Mouse (Mus musculus) heart, postnatal 0 days (tissue): ENCODE measurements around the gene Dnajc6. TPM values are rescaled to one million over a fixed set of nuclear protein-coding genes. Genes with fewer than 3 reads are reported as not detected.

ENCODE experiments used
- ATAC-seq: fragments of 200-750 bp; cut with Nextera tagmentation; 2 replicates; pipeline ENCODE4 v1.8.0; 2017; ENCODE audit warnings: low read depth, moderate number of reproducible peaks, moderate library complexity; ENCODE audit not compliant: insufficient read depth
- DNase-seq: peaks from one replicate; pipeline ENCODE4 v3.0.0-alpha.2; 2016; ENCODE audit warnings: low spot score
- H3K27ac ChIP-seq: fragments of 300-500 bp; sonication (generic); 2 replicates; pipeline ENCODE4 v1.5.1; 2014; ENCODE audit warnings: low read depth, mild to moderate bottlenecking
- H3K27me3 ChIP-seq: fragments of 300-500 bp; sonication (generic); 2 replicates; pipeline ENCODE4 v1.6.1; 2014; ENCODE audit warnings: low read length, mixed read lengths; ENCODE audit not compliant: control insufficient read depth, insufficient read depth
- H3K36me3 ChIP-seq: fragments of 300-500 bp; sonication (generic); replicated peaks from 2 replicates; pipeline ENCODE4 v1.6.1; 2014; ENCODE audit warnings: low read length, mixed read lengths; ENCODE audit not compliant: control insufficient read depth, insufficient read depth
- H3K4me1 ChIP-seq: fragments of 300-500 bp; sonication (generic); 2 replicates; pipeline ENCODE4 v1.6.1; 2014; ENCODE audit warnings: antibody characterized with exemption; ENCODE audit not compliant: control insufficient read depth, insufficient read depth
- H3K4me2 ChIP-seq: fragments of 300-500 bp; sonication (generic); 2 replicates; pipeline ENCODE4 v1.6.1; 2014; ENCODE audit warnings: low read depth, mild to moderate bottlenecking, low read length, moderate library complexity
- H3K4me3 ChIP-seq: fragments of 300-500 bp; sonication (generic); 2 replicates; pipeline ENCODE4 v1.5.1; 2014; ENCODE audit warnings: low read depth, low read length
- H3K9ac ChIP-seq: fragments of 300-500 bp; sonication (generic); replicated peaks from 2 replicates; pipeline ENCODE4 v1.6.1; 2014; ENCODE audit warnings: low read depth, low read length, mixed read lengths
- H3K9me3 ChIP-seq: fragments of 300-500 bp; sonication (generic); replicated peaks from 2 replicates; pipeline ENCODE4 v1.6.1; 2016; ENCODE audit warnings: low read length; ENCODE audit not compliant: control insufficient read depth
- CTCF ChIP-seq: IDR thresholded peaks from 2 replicates; pipeline ENCODE4 v1.5.1; 2016; ENCODE audit warnings: antibody characterized with exemption, control low read depth, low read depth
- EP300 ChIP-seq: IDR thresholded peaks from 2 replicates; pipeline ENCODE4 v1.6.1; 2016; ENCODE audit warnings: antibody characterized with exemption, low read depth
- WGBS: fragments of 180-500 bp; shearing (Covaris S2); extraction: QIAGEN DNeasy Blood & Tissue Kit; methylation state at CpG from one replicate; pipeline ENCODE4 v1.1.7; 2014; 5-methylcytosine and 5-hydroxymethylcytosine counted together
- polyA plus RNA-seq: library from polyadenylated mRNA; unstranded; fragments of >200 nt; fragmentation: Nextera tagmentation; extraction: Ambion mirVana; gene quantifications from 2 replicates; pipeline ENCODE4 v1.2.1, GENCODE M21; 2015
- total RNA-seq: library from RNA; depleted of rRNA; stranded (reverse); fragments of >200 nt; gene quantifications from 2 replicates; pipeline ENCODE4 v1.2.3, GENCODE M21; 2014; ENCODE audit warnings: low replicate concordance

Dnajc6 gene
- total and polyA plus RNA-seq, 2 experiments from 2014 or later, result 0.08 to 1.2 TPM

DNA sequence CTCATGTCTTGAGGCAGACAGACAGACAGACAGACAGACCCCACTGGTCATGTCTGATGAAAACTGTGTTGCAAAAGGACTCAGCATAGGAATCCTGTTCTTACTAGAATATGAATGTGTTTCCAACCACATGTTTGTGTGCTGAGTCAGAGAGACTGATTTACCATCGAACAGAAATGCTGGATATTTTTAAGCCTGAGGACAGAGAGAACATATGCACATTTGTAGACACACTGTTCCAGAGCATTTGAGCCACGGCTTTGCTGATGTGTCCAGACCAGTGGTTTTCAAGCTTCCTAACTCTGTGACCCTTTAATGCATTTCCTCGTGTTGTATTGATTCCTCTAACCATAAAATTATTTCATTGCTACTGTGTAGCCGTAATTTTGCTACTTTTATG is 146.8 kb downstream of the Dnajc6 start:
- Histone ChIP-seq H3K27me3 (no peaks in the 10 kb centered on the region), H3K9ac (no peak overlapping the region), H3K4me1 (no peaks in the 10 kb centered on the region), H3K36me3 (no peaks in the 10 kb centered on the region), H3K4me3 (no peak overlapping the region), H3K27ac (no peak overlapping the region), H3K4me2 (no peak overlapping the region), H3K9me3 (no peaks in the 10 kb centered on the region)
- DNase-seq (no peak), ATAC-seq (no peak)
- TF ChIP-seq CTCF (no peak), EP300 (no peak)
- WGBS, result 53% methylated on average over 4 of the region's 4 CpGs

DNA sequence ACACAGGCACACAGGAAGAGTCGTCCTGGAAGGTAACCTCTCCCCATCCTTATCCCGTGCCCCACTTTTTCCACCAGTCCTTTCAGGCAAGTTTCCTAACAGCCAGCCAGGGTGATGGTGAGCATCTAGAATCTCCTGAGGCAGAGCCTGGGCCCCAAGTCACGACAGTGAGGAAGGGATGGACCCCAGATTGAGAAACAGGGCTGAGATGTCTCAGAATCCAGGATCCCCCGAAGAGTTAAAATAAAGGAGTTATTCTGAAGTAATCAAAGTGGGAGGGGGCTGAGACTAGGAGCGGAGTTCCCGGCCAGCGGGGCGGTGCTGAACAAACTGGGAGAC is 150.4 kb downstream of the Dnajc6 start:
- no peaks in the 10 kb centered on the region for H3K27me3 ChIP-seq
- DNase-seq, result no peak
- H3K9ac ChIP-seq, result peak overlapping the region; percentile 66
- TF ChIP-seq EP300, result no peak
- no peak for TF ChIP-seq CTCF
- no peaks in the 10 kb centered on the region for H3K36me3 ChIP-seq
- peaks cover 14% of the 10 kb centered on the region; the same call in 1 of the 2 replicates for H3K4me1 ChIP-seq
- H3K4me2 ChIP-seq, result peak overlapping the region; percentile 81
- WGBS, result under 1% methylated on average over 8 of the region's 8 CpGs
- no peak for ATAC-seq
- peak overlapping the region; percentile 94 for H3K27ac ChIP-seq
- H3K9me3 ChIP-seq, result no peaks in the 10 kb centered on the region
- H3K4me3 ChIP-seq, result peak overlapping the region; percentile 80

DNA sequence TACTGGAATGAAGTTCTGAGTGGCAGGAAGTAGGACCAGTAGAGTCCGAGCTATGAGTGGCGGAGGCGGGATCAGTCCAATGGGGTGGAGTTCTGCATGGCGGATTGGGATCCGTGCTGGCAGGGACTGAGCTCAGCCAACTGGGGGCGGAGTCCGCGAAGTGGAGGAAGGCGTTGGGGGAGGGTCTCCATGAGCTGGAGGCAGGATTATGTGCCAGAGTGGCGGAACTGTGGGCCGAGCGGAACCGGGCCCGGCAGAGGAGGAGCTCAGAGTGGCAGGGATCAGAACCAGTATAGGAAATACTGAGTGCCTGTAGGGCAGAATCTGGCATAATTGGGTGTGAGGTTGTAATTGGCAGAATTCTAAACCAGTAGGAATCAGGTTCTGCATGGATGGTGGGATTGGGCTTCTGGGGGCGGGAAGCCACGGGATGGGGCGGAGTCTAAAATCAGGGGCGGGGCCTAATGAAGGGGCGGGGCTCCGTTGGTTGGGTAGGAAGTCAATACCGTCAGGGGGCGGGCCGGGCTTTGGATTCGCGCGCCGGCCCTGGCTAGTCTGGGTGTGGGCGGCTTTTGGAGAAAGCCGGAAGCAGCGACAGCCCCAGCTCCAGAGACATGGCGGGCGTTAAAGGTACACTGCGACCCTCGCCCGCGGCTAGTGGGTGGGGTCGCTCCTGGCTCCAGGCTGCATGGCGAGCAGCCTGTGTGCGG is 150.9 kb downstream of the Dnajc6 start, which contains the start of gene Leprot:
TSS of gene Leprot (plus strand) at position 523 of the 710 bp plus-strand sequence.
- no peaks in the 10 kb centered on the region for H3K9me3 ChIP-seq
- DNase-seq (peak; percentile 99), ATAC-seq (peak; percentile 96)
- peak within 1 kb of the TSS; percentile 94 for H3K27ac ChIP-seq
- TF ChIP-seq EP300 (no peak), CTCF (no peak)
- no peaks in the 10 kb centered on the region for H3K36me3 ChIP-seq
- no peaks in the 10 kb centered on the region for H3K27me3 ChIP-seq
- peaks cover 14% of the 10 kb centered on the region; the same call in 1 of the 2 replicates for H3K4me1 ChIP-seq
- H3K9ac ChIP-seq, result peak within 1 kb of the TSS; percentile 85
- under 1% methylated on average over 39 of the region's 39 CpGs for WGBS
- peak within 1 kb of the TSS; percentile 80 for H3K4me3 ChIP-seq
- H3K4me2 ChIP-seq, result peak within 1 kb of the TSS; percentile 81

DNA sequence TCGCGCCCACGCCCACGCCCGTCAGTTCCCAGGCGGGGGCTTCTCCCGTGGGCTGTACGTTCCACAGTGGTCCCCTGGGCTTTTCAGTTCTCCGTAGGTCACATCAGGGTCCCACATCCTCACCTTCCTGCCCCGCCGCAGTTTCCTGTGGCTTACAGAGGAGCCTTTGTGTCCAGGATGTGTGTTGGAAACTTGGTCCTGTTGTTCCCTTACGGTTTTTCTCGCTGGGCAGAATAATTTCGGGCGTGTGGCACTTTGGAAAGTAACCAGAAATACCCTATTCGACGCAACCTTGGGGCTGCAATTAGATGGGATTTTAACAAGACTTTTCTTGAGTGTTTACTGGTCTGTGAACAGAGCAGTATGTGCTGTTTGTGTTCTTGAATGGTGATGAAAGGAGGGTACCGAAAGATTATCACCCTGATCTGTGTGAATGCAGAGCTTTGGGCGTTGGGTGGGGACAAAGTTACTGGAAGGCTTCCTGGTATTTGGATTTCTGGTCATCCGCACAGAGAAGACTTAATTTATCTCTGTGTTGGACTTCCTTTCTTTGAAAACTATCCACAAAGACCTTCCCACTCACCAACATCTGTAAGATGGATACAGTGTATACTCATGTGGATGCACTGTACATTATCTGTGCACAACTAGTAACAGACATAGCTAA is 151.7 kb downstream of the Dnajc6 start:
- peak overlapping the region; percentile 80 for H3K4me3 ChIP-seq
- peak overlapping the region; percentile 85 for H3K9ac ChIP-seq
- ATAC-seq (peak; percentile 1), DNase-seq (peak; percentile 55)
- H3K9me3 ChIP-seq, result no peaks in the 10 kb centered on the region
- peak overlapping the region; percentile 68 for H3K4me2 ChIP-seq
- under 1% methylated on average over 20 of the region's 20 CpGs for WGBS
- no peak for TF ChIP-seq CTCF
- no peak; the same call in 1 of the 2 replicates for TF ChIP-seq EP300
- H3K36me3 ChIP-seq, result peaks cover 2% of the 10 kb centered on the region; the same call in 1 of the 2 replicates
- H3K27ac ChIP-seq, result peak overlapping the region; percentile 94
- peaks cover 14% of the 10 kb centered on the region; the same call in 1 of the 2 replicates for H3K4me1 ChIP-seq
- H3K27me3 ChIP-seq, result no peaks in the 10 kb centered on the region

DNA sequence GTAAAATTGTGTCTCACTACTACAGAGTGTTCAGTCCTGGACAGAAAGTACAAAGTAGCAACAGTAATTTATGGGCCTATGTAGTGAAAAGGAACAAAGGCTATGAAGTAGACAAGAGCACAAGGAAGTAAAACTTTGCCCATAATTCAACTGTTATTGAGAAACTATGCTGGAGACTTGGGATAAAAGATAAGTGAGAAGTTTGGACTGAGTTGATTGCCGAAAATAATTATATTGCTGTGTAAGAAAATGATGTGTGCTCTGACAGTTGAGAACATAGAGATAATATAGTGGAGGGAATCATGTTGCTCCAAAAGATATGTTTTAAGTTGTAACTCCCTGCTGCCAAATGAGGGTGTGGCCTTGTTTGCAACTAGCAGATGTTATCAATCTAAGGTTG is 152.3 kb downstream of the Dnajc6 start:
- peak overlapping the region; percentile 68 for H3K4me2 ChIP-seq
- TF ChIP-seq EP300 (no peak), CTCF (no peak)

More for the DNA sequence above, 152.3 kb downstream of the Dnajc6 start:
- Histone ChIP-seq H3K27ac (peak overlapping the region; percentile 94), H3K4me1 (peaks cover 14% of the 10 kb centered on the region; the same call in 1 of the 2 replicates), H3K4me3 (peak overlapping the region; percentile 80), H3K9ac (no peak overlapping the region), H3K9me3 (no peaks in the 10 kb centered on the region), H3K27me3 (no peaks in the 10 kb centered on the region), H3K36me3 (peaks cover 4% of the 10 kb centered on the region; the same call in 1 of the 2 replicates)
- 62% methylated on average over 1 of the region's 1 CpGs for WGBS
- ATAC-seq (no peak), DNase-seq (no peak)
